Mouse (Mus musculus): ENCODE measurements around the gene Gm28047.

The Gm28047 gene

GRCm38 (mm10) chr15:102515791-102516190 lies 109.1 kb downstream of the Gm28047 start:
- DNase-seq = no peak

GRCm38 (mm10) chr15:102515261-102515660 lies 109.6 kb downstream of the Gm28047 start:
- no peak for DNase-seq

GRCm38 (mm10) chr15:102513004-102513403 lies 111.9 kb downstream of the Gm28047 start:
- DNase-seq = no peak

GRCm38 (mm10) chr15:102512471-102512870 lies 112.4 kb downstream of the Gm28047 start:
- DNase-seq = no peak

GRCm38 (mm10) chr15:102512010-102512409 lies 112.9 kb downstream of the Gm28047 start:
- DNase-seq = no peak

- peak in 1 of 2 experiments; percentile 39 for DNase-seq
Observed at GRCm38 (mm10) chr15:102511285-102511833, 113.5 kb downstream of the Gm28047 start.

- DNase-seq = peak; percentile 91 to 94
Observed at GRCm38 (mm10) chr15:102510590-102511284, 114.1 kb downstream of the Gm28047 start.

GRCm38 (mm10) chr15:102510110-102510509 lies 114.8 kb downstream of the Gm28047 start:
- no peak for DNase-seq

- no peak for DNase-seq
Observed at GRCm38 (mm10) chr15:102508336-102508735, 116.5 kb downstream of the Gm28047 start.

- no peak for DNase-seq
Observed at GRCm38 (mm10) chr15:102507561-102507960, 117.3 kb downstream of the Gm28047 start.

GRCm38 (mm10) chr15:102506864-102507263 lies 118.0 kb downstream of the Gm28047 start:
- DNase-seq = no peak

- DNase-seq = no peak
Observed at GRCm38 (mm10) chr15:102506464-102506830, 118.4 kb downstream of the Gm28047 start.

- no peak for DNase-seq
Observed at GRCm38 (mm10) chr15:102505770-102506463, 119.0 kb downstream of the Gm28047 start.

GRCm38 (mm10) chr15:102505073-102505769 lies 119.6 kb downstream of the Gm28047 start:
- DNase-seq = no peak

GRCm38 (mm10) chr15:102503924-102504782 lies 120.7 kb downstream of the Gm28047 start:
- DNase-seq = no peak

GRCm38 (mm10) chr15:102503447-102503846 lies 121.4 kb downstream of the Gm28047 start, which contains the start of gene Gm10337:
Gm10337 (plus strand) TSS chr15:102503722.
- no peak for DNase-seq

GRCm38 (mm10) chr15:102502254-102502840 lies 122.5 kb downstream of the Gm28047 start:
- DNase-seq = peak in 1 of 2 experiments; percentile 42

- DNase-seq = peak in 1 of 2 experiments; percentile 35
Observed at GRCm38 (mm10) chr15:102501084-102501814, 123.6 kb downstream of the Gm28047 start.

- no peak for DNase-seq
Observed at GRCm38 (mm10) chr15:102500479-102500878, 124.4 kb downstream of the Gm28047 start.

- no peak for DNase-seq
Observed at GRCm38 (mm10) chr15:102499851-102500250, 125.0 kb downstream of the Gm28047 start.

GRCm38 (mm10) chr15:102499370-102499769 lies 125.5 kb downstream of the Gm28047 start:
- no peak for DNase-seq

All from kidney, postnatal 25 days (tissue).